ENCODE assay signal across 16 mouse cellular contexts in the genomic region with DNA sequence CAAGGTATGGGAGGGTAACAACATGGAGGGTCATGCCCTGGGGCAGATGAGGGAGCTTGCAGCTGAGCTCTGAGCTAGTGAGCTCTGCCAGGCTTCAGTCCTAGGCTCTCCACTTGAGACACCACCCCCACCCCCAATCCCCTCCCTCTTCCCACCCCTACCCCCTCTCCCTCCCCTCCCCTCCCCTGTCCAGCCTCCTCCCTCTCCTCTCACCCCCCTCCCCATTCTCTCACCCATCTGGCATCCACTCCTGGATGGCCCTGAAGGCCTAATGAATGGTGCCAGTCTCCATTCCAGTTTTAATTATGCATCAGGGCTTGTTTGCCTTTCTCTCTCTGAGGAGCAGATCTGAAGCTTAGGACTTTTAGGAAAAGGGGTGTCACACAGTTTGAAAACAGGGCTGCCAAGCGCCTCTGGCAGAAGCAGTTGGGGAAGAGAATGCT. TPM values are rescaled to one million over a fixed set of nuclear protein-coding genes. Genes with fewer than 3 reads are reported as not detected.
A peak's percentile ranks its signal among the peaks of the same experiment; 100 is the strongest.
DNase-seq lines count a peak whose midpoint lies in the region; ATAC-seq lines count a peak whose summit lies in the region.
"Had no signal": no experiment of that assay in that cellular context is flagged by ENCODE, and none has a peak within 500 bp of the region (broad histone marks: within the 10 kb centered on the region; RNA-seq: fewer than 3 reads in every experiment).

No protein-coding gene starts in this region.

- no peak overlapping the region for H3K4me2 ChIP-seq in forebrain, embryonic 12.5 days
- H3K4me2 ChIP-seq in hindbrain, embryonic 15.5 days, result no peak overlapping the region
- no peak overlapping the region for H3K4me2 ChIP-seq in neural tube, embryonic 14.5 days (ENCODE audit: low read depth, low read length)
- no peak overlapping the region for H3K4me2 ChIP-seq in kidney, embryonic 15.5 days
- H3K4me2 ChIP-seq: heart, embryonic 11.5 days; lung, embryonic 15.5 days; stomach, embryonic 15.5 days had no signal

- peaks cover 1% of the 10 kb centered on the region; the same call in 1 of the 2 replicates for H3K27me3 ChIP-seq in forebrain, embryonic 12.5 days
- no peaks in the 10 kb centered on the region for H3K27me3 ChIP-seq in hindbrain, embryonic 15.5 days
- H3K27me3 ChIP-seq in neural tube, embryonic 14.5 days (ENCODE audit: control insufficient read depth, insufficient read depth, low read length), result no peaks in the 10 kb centered on the region
- H3K27me3 ChIP-seq in kidney, embryonic 15.5 days, result no peaks in the 10 kb centered on the region
- H3K27me3 ChIP-seq: lung, embryonic 15.5 days; stomach, embryonic 15.5 days had no signal

- 20% methylated on average over 1 of the region's 1 CpGs for WGBS in forebrain, embryonic 12.5 days
- 29% methylated on average over 1 of the region's 1 CpGs for WGBS in hindbrain, embryonic 15.5 days
- WGBS in neural tube, embryonic 14.5 days, result 59% methylated on average over 1 of the region's 1 CpGs
- 76% methylated on average over 1 of the region's 1 CpGs for WGBS in kidney, embryonic 15.5 days

- peaks cover 55% of the 10 kb centered on the region for H3K4me1 ChIP-seq in forebrain, embryonic 12.5 days
- peaks cover 40% of the 10 kb centered on the region for H3K4me1 ChIP-seq in hindbrain, embryonic 15.5 days (replicated peaks)
- H3K4me1 ChIP-seq in neural tube, embryonic 14.5 days (ENCODE audit: control insufficient read depth, insufficient read depth, low read length), result peaks cover 14% of the 10 kb centered on the region
- peaks cover 25% of the 10 kb centered on the region for H3K4me1 ChIP-seq in kidney, embryonic 15.5 days

- H3K9ac ChIP-seq in forebrain, embryonic 12.5 days, result no peak overlapping the region
- H3K9ac ChIP-seq in hindbrain, embryonic 15.5 days, result no peak overlapping the region
- no peak overlapping the region for H3K9ac ChIP-seq in neural tube, embryonic 14.5 days (replicated peaks; ENCODE audit: low read depth, low read length)
- H3K9ac ChIP-seq in kidney, embryonic 15.5 days, result no peak overlapping the region
- H3K9ac ChIP-seq: lung, embryonic 15.5 days; stomach, embryonic 15.5 days had no signal

- peak; percentile 39; the same call in 1 of the 2 replicates for ATAC-seq in frontal cortex, adult (ENCODE audit: low TSS enrichment)
- ATAC-seq in forebrain, embryonic 12.5 days (ENCODE audit: low FRiP score), result peak; percentile 45
- ATAC-seq in hindbrain, embryonic 15.5 days (ENCODE audit: low FRiP score, low read depth), result 0 out of 2 replicates have a peak, but pooled peaks have one; percentile 35
- no peak for ATAC-seq in neural tube, embryonic 14.5 days (ENCODE audit: low read depth)
- no peak for ATAC-seq in kidney, embryonic 15.5 days (replicated peaks; ENCODE audit: low FRiP score)

- no peaks in the 10 kb centered on the region for H3K36me3 ChIP-seq in forebrain, embryonic 12.5 days (replicated peaks)
- no peaks in the 10 kb centered on the region for H3K36me3 ChIP-seq in hindbrain, embryonic 15.5 days
- no peaks in the 10 kb centered on the region for H3K36me3 ChIP-seq in neural tube, embryonic 14.5 days (ENCODE audit: control insufficient read depth, insufficient read depth, low read length)
- H3K36me3 ChIP-seq in kidney, embryonic 15.5 days, result no peaks in the 10 kb centered on the region
- H3K36me3 ChIP-seq: lung, embryonic 15.5 days; stomach, embryonic 15.5 days had no signal

- H3K4me3 ChIP-seq in forebrain, embryonic 12.5 days (replicated peaks), result no peak overlapping the region
- no peak overlapping the region for H3K4me3 ChIP-seq in hindbrain, embryonic 15.5 days
- no peak overlapping the region for H3K4me3 ChIP-seq in neural tube, embryonic 14.5 days (ENCODE audit: low read depth, low read length)
- no peak overlapping the region for H3K4me3 ChIP-seq in kidney, embryonic 15.5 days (replicated peaks)
- H3K4me3 ChIP-seq: left cerebral cortex, adult 2 months; lung, embryonic 15.5 days; stomach, embryonic 15.5 days had no signal

- no peaks in the 10 kb centered on the region for H3K9me3 ChIP-seq in forebrain, embryonic 12.5 days
- no peaks in the 10 kb centered on the region for H3K9me3 ChIP-seq in hindbrain, embryonic 15.5 days
- no peaks in the 10 kb centered on the region for H3K9me3 ChIP-seq in neural tube, embryonic 14.5 days (ENCODE audit: control insufficient read depth, low read length)
- H3K9me3 ChIP-seq in kidney, embryonic 15.5 days (replicated peaks), result no peaks in the 10 kb centered on the region
- H3K9me3 ChIP-seq: lung, embryonic 15.5 days; stomach, embryonic 15.5 days had no signal

- DNase-seq in frontal cortex, postnatal 25 days (ENCODE audit: low spot score in 2 of 2), result no peak
- DNase-seq in kidney, postnatal 25 days, result no peak
- no peak for DNase-seq in thymus, postnatal 25 days
- DNase-seq: cerebellum, adult 11-12 months; gastrocnemius, postnatal 14 days; kidney, postnatal 36 days had no signal

- peak overlapping the region; percentile 89 for H3K27ac ChIP-seq in forebrain, embryonic 12.5 days
- H3K27ac ChIP-seq in hindbrain, embryonic 15.5 days (replicated peaks), result peak overlapping the region; percentile 55; the same call in 1 of the 2 replicates
- peak overlapping the region; percentile 22; the same call in 1 of the 2 replicates for H3K27ac ChIP-seq in neural tube, embryonic 14.5 days (ENCODE audit: low read depth, low read length)
- H3K27ac ChIP-seq in kidney, embryonic 15.5 days, result no peak overlapping the region
- H3K27ac ChIP-seq: lung, embryonic 15.5 days; stomach, embryonic 15.5 days had no signal

RNA-seq across cellular contexts. Expression of a gene that starts 16.5 kb away (rescaled TPM):
- 0.22 and 0.38 TPM in 2 replicates for polyA plus RNA-seq in forebrain, embryonic 12.5 days (2016; fragmentation: Nextera tagmentation; extraction: Ambion mirVana)
- polyA plus RNA-seq in hindbrain, embryonic 15.5 days (2015; fragmentation: Nextera tagmentation; extraction: Ambion mirVana), result 2.4 and 3.2 TPM in 2 replicates
- polyA plus RNA-seq in neural tube, embryonic 14.5 days (2014; fragmentation: Nextera tagmentation; extraction: Ambion mirVana), result 2.0 TPM in 2 replicates
- polyA plus RNA-seq in kidney, embryonic 15.5 days (2015; fragmentation: Nextera tagmentation; extraction: Ambion mirVana), result not detected in 2 replicates
- polyA plus RNA-seq: urinary bladder, adult 2 months had no signal

Comparison
In these comparisons a context has a peak if more than half of its experiments do, and no peak if none do; other contexts are left out.
1. ATAC-seq: peak in frontal cortex, adult (single experiment), forebrain, embryonic 12.5 days (single experiment) and hindbrain, embryonic 15.5 days (single experiment); none in neural tube, embryonic 14.5 days (single experiment) and kidney, embryonic 15.5 days (single experiment).